Mouse (Mus musculus): Measurements from ENCODE around the gene 4931429L15Rik. TPM values are rescaled to one million over a fixed set of nuclear protein-coding genes. Genes with fewer than 3 reads are reported as not detected.

Gene 4931429L15Rik
- polyA plus RNA-seq, 1 experiment = not detected

DNA sequence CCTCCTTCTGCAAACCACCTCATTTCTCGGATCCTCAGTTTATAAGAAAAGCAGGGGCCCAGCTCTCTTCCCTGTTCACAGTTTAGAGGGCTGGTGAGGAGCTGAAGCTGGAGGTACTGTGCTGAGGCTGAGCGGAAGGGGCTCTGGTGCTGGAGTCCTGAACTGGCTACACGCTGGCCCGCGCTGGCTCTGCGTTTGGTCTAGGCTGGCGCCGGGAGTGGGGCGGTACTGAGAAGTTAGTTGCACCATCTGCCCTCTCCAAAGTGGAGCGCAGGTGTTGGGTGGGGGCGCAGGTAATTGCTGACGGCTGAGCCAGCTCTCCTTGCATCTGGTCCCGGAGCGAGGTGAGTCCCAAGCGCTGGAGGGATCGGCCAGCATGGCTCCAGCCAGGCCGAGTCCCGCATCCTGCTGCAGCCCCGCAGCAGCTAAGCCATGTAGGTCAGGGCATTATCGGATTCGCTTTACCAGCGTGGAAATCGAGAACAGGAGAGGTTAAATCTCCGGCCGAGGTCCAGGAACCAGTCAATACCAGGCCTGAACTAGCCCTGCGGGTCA is 14.8 kb upstream of the 4931429L15Rik start:
- H3K27ac ChIP-seq (ENCODE audit: insufficient read depth, low read depth, low read length) = no peak overlapping the region
- no peak for TF ChIP-seq POLR2A (IDR thresholded peaks at IDR 0.05; ENCODE audit: low read depth, low read length)
- TF ChIP-seq CTCF (IDR thresholded peaks at IDR 0.05; ENCODE audit: extremely low read depth, insufficient read length, insufficient replicate concordance, low read depth, low read length) = no peak
- H3K4me1 ChIP-seq (ENCODE audit: control insufficient read depth, insufficient read depth, insufficient read length, low read length) = no peaks in the 10 kb centered on the region
- H3K4me3 ChIP-seq (ENCODE audit: low read depth, low read length) = no peak overlapping the region
- H3K36me3 ChIP-seq (ENCODE audit: control insufficient read depth, insufficient read depth, low read length) = no peaks in the 10 kb centered on the region
- 39% methylated on average over 26 of the region's 26 CpGs for WGBS
- H3K27me3 ChIP-seq (ENCODE audit: control insufficient read depth, insufficient read depth, low read length) = peaks cover 5% of the 10 kb centered on the region; the same call in 1 of the 2 replicates

- TF ChIP-seq POLR2A (IDR thresholded peaks at IDR 0.05; ENCODE audit: low read depth, low read length) (no peak), CTCF (IDR thresholded peaks at IDR 0.05; ENCODE audit: extremely low read depth, insufficient read length, insufficient replicate concordance, low read depth, low read length) (no peak)
- no peaks in the 10 kb centered on the region; the same call in 1 of the 2 replicates for H3K4me1 ChIP-seq (ENCODE audit: control insufficient read depth, insufficient read depth, insufficient read length, low read length)
- H3K27ac ChIP-seq (ENCODE audit: insufficient read depth, low read depth, low read length) = no peak overlapping the region
- H3K4me3 ChIP-seq (ENCODE audit: low read depth, low read length) = no peak overlapping the region
- 93% methylated on average over 1 of the region's 1 CpGs for WGBS
- no peaks in the 10 kb centered on the region for H3K36me3 ChIP-seq (ENCODE audit: control insufficient read depth, insufficient read depth, low read length)
- H3K27me3 ChIP-seq (ENCODE audit: control insufficient read depth, insufficient read depth, low read length) = peaks cover 5% of the 10 kb centered on the region; the same call in 1 of the 2 replicates
Observed at GRCm38 (mm10) chr9:46331301-46331700, 11.5 kb upstream of the 4931429L15Rik start.

DNA sequence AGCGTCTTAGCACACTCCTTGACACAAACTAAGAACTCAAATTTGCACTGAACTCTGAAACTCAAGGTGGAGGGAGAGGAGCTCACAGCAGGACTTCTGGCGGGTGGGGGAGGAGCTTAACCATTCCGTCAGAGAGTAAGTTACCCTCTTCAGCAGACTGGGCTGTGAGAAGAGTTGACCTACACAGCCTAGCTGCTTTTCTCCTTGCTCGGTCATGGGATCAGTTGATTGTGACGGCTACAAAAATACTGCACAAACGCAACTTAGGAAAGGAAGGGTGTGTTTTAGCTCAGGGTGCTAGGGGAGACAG is 10.8 kb upstream of the 4931429L15Rik start:
- no peak for TF ChIP-seq POLR2A (IDR thresholded peaks at IDR 0.05; ENCODE audit: low read depth, low read length)
- TF ChIP-seq CTCF (IDR thresholded peaks at IDR 0.05; ENCODE audit: extremely low read depth, insufficient read length, insufficient replicate concordance, low read depth, low read length) = no peak
- Histone ChIP-seq H3K27me3 (ENCODE audit: control insufficient read depth, insufficient read depth, low read length) (peaks cover 5% of the 10 kb centered on the region; the same call in 1 of the 2 replicates), H3K4me1 (ENCODE audit: control insufficient read depth, insufficient read depth, insufficient read length, low read length) (no peaks in the 10 kb centered on the region; the same call in 1 of the 2 replicates), H3K36me3 (ENCODE audit: control insufficient read depth, insufficient read depth, low read length) (no peaks in the 10 kb centered on the region), H3K27ac (ENCODE audit: insufficient read depth, low read depth, low read length) (no peak overlapping the region), H3K4me3 (ENCODE audit: low read depth, low read length) (no peak overlapping the region)
- WGBS = 58% methylated on average over 6 of the region's 6 CpGs

GRCm38 (mm10) chr9:46329801-46330585 is 10.2 kb upstream of the 4931429L15Rik start:
- Histone ChIP-seq H3K4me1 (ENCODE audit: control insufficient read depth, insufficient read depth, insufficient read length, low read length) (no peaks in the 10 kb centered on the region; the same call in 1 of the 2 replicates), H3K4me3 (ENCODE audit: low read depth, low read length) (no peak overlapping the region), H3K27ac (ENCODE audit: insufficient read depth, low read depth, low read length) (no peak overlapping the region), H3K36me3 (ENCODE audit: control insufficient read depth, insufficient read depth, low read length) (no peaks in the 10 kb centered on the region), H3K27me3 (ENCODE audit: control insufficient read depth, insufficient read depth, low read length) (peaks cover 5% of the 10 kb centered on the region; the same call in 1 of the 2 replicates)
- 44% methylated on average over 24 of the region's 24 CpGs for WGBS
- TF ChIP-seq POLR2A (IDR thresholded peaks at IDR 0.05; ENCODE audit: low read depth, low read length) (no peak), CTCF (IDR thresholded peaks at IDR 0.05; ENCODE audit: extremely low read depth, insufficient read length, insufficient replicate concordance, low read depth, low read length) (no peak)

- TF ChIP-seq POLR2A (IDR thresholded peaks at IDR 0.05; ENCODE audit: low read depth, low read length) = no peak
- no peak for TF ChIP-seq CTCF (IDR thresholded peaks at IDR 0.05; ENCODE audit: extremely low read depth, insufficient read length, insufficient replicate concordance, low read depth, low read length)
- Histone ChIP-seq H3K4me1 (ENCODE audit: control insufficient read depth, insufficient read depth, insufficient read length, low read length) (no peaks in the 10 kb centered on the region; the same call in 1 of the 2 replicates), H3K27ac (ENCODE audit: insufficient read depth, low read depth, low read length) (no peak overlapping the region), H3K36me3 (ENCODE audit: control insufficient read depth, insufficient read depth, low read length) (no peaks in the 10 kb centered on the region), H3K27me3 (ENCODE audit: control insufficient read depth, insufficient read depth, low read length) (0 out of 2 replicates have a peak, but pooled peaks cover 5% of the 10 kb centered on the region), H3K4me3 (ENCODE audit: low read depth, low read length) (peak overlapping the region; percentile 49)
- 7% methylated on average over 19 of the region's 19 CpGs for WGBS
Observed at GRCm38 (mm10) chr9:46329250-46329648, 9.5 kb upstream of the 4931429L15Rik start.

DNA sequence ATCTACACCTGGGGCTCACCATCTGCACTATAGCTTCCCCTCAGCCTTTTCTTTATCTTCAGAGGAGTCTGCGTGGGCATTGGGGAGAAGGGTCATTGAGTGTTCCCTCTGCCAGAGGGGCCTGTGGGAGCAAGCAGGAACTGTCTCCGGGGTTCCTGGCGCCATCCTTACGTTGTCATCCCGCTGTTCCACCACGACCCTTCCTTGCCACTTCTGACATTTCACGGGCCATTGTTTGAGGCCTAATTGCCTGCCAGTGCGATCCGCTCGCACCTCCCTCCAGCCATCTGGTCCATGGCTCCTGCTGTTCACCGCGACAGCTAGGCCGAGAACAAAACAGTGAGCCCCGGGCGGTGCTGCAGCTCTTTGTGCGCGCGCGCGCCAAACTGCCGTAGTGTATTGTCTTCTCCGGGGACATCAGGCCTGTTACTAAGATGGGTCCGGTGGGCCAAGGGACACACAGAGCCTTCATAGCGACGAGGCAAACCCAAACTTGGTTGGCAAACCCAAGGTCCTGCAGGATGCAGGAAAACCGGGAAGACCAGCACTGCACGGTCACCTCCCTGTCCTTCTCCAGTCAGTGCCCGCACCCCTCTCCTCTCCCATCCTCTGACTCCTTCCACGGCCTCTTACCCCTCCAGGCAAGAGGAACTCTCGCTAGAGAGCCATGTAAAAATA is 8.9 kb upstream of the 4931429L15Rik start:
- Histone ChIP-seq H3K27ac (ENCODE audit: insufficient read depth, low read depth, low read length) (no peak overlapping the region), H3K27me3 (ENCODE audit: control insufficient read depth, insufficient read depth, low read length) (0 out of 2 replicates have a peak, but pooled peaks cover 5% of the 10 kb centered on the region), H3K36me3 (ENCODE audit: control insufficient read depth, insufficient read depth, low read length) (no peaks in the 10 kb centered on the region), H3K4me3 (ENCODE audit: low read depth, low read length) (peak overlapping the region; percentile 49), H3K4me1 (ENCODE audit: control insufficient read depth, insufficient read depth, insufficient read length, low read length) (no peaks in the 10 kb centered on the region; the same call in 1 of the 2 replicates)
- 13% methylated on average over 30 of the region's 30 CpGs for WGBS
- TF ChIP-seq CTCF (IDR thresholded peaks at IDR 0.05; ENCODE audit: extremely low read depth, insufficient read length, insufficient replicate concordance, low read depth, low read length) (no peak), POLR2A (IDR thresholded peaks at IDR 0.05; ENCODE audit: low read depth, low read length) (no peak)
